Mouse (Mus musculus) naive thymus-derived CD4-positive, alpha-beta T cell, adult 2 months (primary cell): ENCODE results near the gene Vmn2r86.
A peak's percentile ranks its signal among the peaks of the same experiment; 100 is the strongest.
"Not testable (repeated sequence)": the region's sequence is repeated elsewhere in the genome, so short reads cannot be mapped to it uniquely, and the experiment has no call there.

Experiments used
- DNase-seq: peaks from one replicate; pipeline ENCODE4 v3.0.0-alpha.2; 2011; ENCODE audit warnings: low read depth

Vmn2r86 gene

DNA sequence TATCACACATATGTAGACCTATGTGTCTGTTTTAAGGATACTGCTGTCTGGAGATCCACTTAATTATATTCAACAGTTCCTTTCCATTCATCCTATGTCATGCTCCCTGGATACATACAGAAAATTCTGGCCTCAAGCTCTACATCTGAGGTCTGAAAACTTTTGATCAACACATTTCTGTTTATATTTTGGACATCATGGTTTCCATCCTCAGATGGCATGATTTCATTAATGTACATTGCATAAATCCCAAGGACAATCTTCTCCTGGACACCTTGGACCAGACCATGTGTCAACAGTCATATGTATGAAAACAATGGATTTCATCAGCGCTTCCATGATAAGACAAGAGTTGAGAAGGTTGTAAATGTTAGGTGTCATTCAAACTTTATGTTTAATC, at the start of gene Vmn2r86:
Gene Vmn2r86 (minus strand): TSS at position 101 of the 400 bp plus-strand sequence.
- not testable (repeated sequence) for DNase-seq

- DNase-seq, result no peak
Observed at GRCm38 (mm10) chr10:130497296-130497695, 41.4 kb upstream of the Vmn2r86 start, which contains the start of gene Vmn2r87. Gene Vmn2r87 (minus strand): TSS chr10:130497396.

GRCm38 (mm10) chr10:130470311-130470760, 14.5 kb upstream of the Vmn2r86 start:
- DNase-seq, result peak; percentile 15

- DNase-seq, result no peak
Observed at GRCm38 (mm10) chr10:130444776-130445175, 11.1 kb downstream of the Vmn2r86 start.

GRCm38 (mm10) chr10:130434185-130434898, 21.5 kb downstream of the Vmn2r86 start:
- DNase-seq, result not testable (repeated sequence)

DNA sequence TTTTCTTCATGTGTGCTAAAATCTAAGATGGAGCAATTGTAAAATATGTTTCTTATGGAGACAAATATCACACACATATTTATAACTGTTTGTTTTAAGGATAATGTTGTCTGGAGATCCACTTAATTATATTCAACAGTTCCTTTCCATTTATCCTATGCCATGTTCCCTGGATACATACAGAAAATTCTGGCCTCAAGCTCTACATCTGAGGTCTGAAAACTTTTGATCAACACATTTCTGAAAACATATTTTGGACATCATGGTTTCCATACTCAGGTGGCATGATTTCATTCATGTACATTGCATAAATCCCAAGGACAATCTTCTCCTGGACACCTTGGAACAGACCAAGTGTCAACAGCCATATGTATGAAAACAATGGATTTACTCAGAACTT, 26.2 kb downstream of the Vmn2r86 start, which contains the start of gene Vmn2r85:
Gene Vmn2r85 (minus strand): TSS at position 101 of the 400 bp plus-strand sequence.
- DNase-seq, result not testable (repeated sequence)

DNA sequence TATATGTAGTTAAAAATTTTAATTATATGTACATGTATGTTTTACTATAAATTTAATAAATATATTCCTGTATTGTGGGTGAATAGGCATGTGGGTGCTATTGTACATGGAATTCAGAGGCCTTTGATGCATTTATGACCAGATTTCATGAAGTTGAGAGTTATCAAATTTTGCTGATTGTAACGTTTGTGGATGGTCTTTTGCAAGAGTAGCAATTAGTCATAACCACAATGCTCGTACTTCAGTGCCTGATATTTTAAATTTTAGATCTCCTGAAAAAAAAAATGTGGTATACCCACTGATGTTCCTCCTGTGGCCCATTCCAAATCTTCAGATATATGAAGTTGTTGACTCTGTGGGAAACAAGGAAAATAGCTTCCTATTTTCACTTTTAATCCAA, 33.5 kb downstream of the Vmn2r86 start:
- DNase-seq, result not testable (repeated sequence)

GRCm38 (mm10) chr10:130420401-130420800, 35.4 kb downstream of the Vmn2r86 start:
- no peak for DNase-seq

GRCm38 (mm10) chr10:130419954-130420353, 35.9 kb downstream of the Vmn2r86 start:
- not testable (repeated sequence) for DNase-seq

DNA sequence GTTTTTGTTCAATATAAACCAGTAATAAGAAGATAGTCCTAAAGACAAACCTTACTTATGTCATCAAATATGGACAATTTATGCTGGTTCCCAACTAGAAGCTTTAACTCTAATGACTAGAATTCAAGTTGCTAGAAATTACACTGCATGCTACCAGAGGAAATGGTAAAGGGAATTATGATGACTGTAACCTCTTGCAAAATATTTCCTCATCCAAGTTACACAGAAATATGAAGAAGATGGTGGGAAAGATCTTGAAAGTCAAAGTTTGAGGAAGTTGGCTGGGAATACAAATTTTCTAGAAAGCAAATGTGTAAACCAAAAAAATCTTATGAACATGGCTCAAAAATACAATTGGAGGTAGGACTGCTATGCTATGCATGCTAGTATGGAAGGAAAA, 39.5 kb downstream of the Vmn2r86 start:
- DNase-seq, result not testable (repeated sequence)

DNA sequence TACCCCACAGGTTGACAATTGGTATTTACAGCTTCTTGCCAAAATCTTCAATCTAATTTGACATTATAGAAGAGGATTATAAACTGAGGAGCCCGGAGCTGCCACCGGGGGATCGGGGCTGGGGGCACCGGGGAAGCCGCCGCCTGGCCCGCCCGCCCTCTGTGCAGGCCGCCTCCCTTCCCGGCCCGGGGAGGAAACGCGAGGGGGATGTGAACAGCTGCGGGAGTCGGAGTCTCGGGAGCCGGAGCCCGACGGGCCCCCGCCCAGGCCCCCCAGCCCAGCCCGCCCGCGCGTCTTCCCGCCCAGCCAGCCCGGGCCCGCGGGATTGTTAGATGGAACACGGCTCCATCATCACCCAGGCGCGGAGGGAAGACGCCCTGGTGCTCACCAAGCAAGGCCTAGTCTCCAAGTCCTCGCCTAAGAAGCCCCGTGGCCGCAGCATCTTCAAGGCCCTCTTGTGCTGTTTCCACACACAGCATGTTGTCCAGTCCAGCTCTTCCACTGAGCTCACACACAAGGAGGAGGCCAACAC, 43.6 kb downstream of the Vmn2r86 start:
- DNase-seq, result not testable (repeated sequence)

DNA sequence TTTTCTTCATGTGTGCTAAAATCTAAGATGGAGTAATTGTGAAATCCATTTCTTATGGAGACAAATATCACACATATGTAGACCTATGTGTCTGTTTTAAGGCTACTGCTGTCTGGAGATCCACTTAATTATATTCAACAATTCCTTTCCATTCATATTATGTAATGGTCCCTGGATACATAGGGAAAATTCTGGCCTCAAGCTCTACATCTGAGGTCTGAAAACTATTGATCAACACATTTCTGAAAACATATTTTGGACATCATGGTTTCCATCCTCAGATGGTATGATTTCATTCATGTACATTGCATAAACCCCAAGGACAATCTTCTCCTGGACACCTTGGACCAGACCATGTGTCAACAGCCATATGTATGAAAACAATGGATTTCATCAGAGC, 61.6 kb downstream of the Vmn2r86 start, which contains the start of gene Vmn2r84:
Gene Vmn2r84 (minus strand): TSS at position 101 of the 400 bp plus-strand sequence.
- DNase-seq, result no peak
